Mouse (Mus musculus): ENCODE measurements around the gene Fibin. TPM values are rescaled to one million over a fixed set of nuclear protein-coding genes. Genes with fewer than 3 reads are reported as not detected.

Fibin gene
- polyA plus RNA-seq, 1 experiment: not detected

GRCm38 (mm10) chr2:110319266-110319665 is 43.7 kb downstream of the Fibin start:
- TF ChIP-seq EP300 (IDR thresholded peaks at IDR 0.05; ENCODE audit: insufficient read depth, low read depth, low read length) (no peak), POLR2A (IDR thresholded peaks at IDR 0.05; ENCODE audit: insufficient read depth, low read length) (no peak), CTCF (IDR thresholded peaks at IDR 0.05; ENCODE audit: low read depth, low read length) (no peak)
- no peaks in the 10 kb centered on the region for H3K4me1 ChIP-seq (ENCODE audit: control insufficient read depth, insufficient read depth, low read length)
- no peak overlapping the region for H3K4me3 ChIP-seq (ENCODE audit: low read depth, low read length)
- no peak overlapping the region for H3K9ac ChIP-seq (ENCODE audit: low read depth, poor library complexity, severe bottlenecking)
- no peaks in the 10 kb centered on the region for H3K27me3 ChIP-seq (ENCODE audit: control insufficient read depth, insufficient read depth, low read length, poor library complexity, severe bottlenecking)
- H3K27ac ChIP-seq (ENCODE audit: insufficient read depth, low read length): no peak overlapping the region
- no peaks in the 10 kb centered on the region for H3K36me3 ChIP-seq (ENCODE audit: control insufficient read depth, insufficient read depth, low read length, poor library complexity, severe bottlenecking)
- H3K9me3 ChIP-seq (replicated peaks; ENCODE audit: control insufficient read depth, insufficient read depth, low read length, poor library complexity, severe bottlenecking): no peaks in the 10 kb centered on the region

DNA sequence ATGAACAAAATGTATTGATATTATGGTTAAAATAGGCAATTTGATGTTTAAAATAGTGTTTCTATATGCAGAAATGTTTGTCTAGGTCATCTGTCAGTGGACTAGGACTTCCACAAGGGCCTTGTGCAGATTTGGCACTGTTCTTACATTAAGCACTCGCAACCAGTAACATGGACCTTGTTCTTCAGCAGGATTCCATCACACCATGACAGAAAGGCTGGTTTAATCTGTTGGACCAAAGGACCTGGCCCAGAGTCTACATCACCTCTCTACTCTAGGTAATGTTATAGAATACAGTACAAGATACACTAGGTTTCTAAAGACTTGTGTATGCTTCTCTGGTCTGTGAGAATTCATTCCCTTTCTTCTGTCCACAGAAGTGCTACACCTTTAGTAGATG is 44.3 kb downstream of the Fibin start:
- no peaks in the 10 kb centered on the region for H3K36me3 ChIP-seq (ENCODE audit: control insufficient read depth, insufficient read depth, low read length, poor library complexity, severe bottlenecking)
- H3K9ac ChIP-seq (ENCODE audit: low read depth, poor library complexity, severe bottlenecking): no peak overlapping the region
- no peak overlapping the region for H3K4me3 ChIP-seq (ENCODE audit: low read depth, low read length)
- TF ChIP-seq CTCF (IDR thresholded peaks at IDR 0.05; ENCODE audit: low read depth, low read length) (no peak), EP300 (IDR thresholded peaks at IDR 0.05; ENCODE audit: insufficient read depth, low read depth, low read length) (no peak), POLR2A (IDR thresholded peaks at IDR 0.05; ENCODE audit: insufficient read depth, low read length) (no peak)
- H3K27ac ChIP-seq (ENCODE audit: insufficient read depth, low read length): no peak overlapping the region
- no peaks in the 10 kb centered on the region for H3K9me3 ChIP-seq (replicated peaks; ENCODE audit: control insufficient read depth, insufficient read depth, low read length, poor library complexity, severe bottlenecking)
- H3K4me1 ChIP-seq (ENCODE audit: control insufficient read depth, insufficient read depth, low read length): no peaks in the 10 kb centered on the region
- H3K27me3 ChIP-seq (ENCODE audit: control insufficient read depth, insufficient read depth, low read length, poor library complexity, severe bottlenecking): no peaks in the 10 kb centered on the region

- Histone ChIP-seq H3K9me3 (replicated peaks; ENCODE audit: control insufficient read depth, insufficient read depth, low read length, poor library complexity, severe bottlenecking) (no peaks in the 10 kb centered on the region), H3K4me1 (ENCODE audit: control insufficient read depth, insufficient read depth, low read length) (no peaks in the 10 kb centered on the region), H3K4me3 (ENCODE audit: low read depth, low read length) (no peak overlapping the region), H3K36me3 (ENCODE audit: control insufficient read depth, insufficient read depth, low read length, poor library complexity, severe bottlenecking) (no peaks in the 10 kb centered on the region), H3K9ac (ENCODE audit: low read depth, poor library complexity, severe bottlenecking) (no peak overlapping the region), H3K27ac (ENCODE audit: insufficient read depth, low read length) (no peak overlapping the region), H3K27me3 (ENCODE audit: control insufficient read depth, insufficient read depth, low read length, poor library complexity, severe bottlenecking) (no peaks in the 10 kb centered on the region)
- TF ChIP-seq CTCF (IDR thresholded peaks at IDR 0.05; ENCODE audit: low read depth, low read length) (no peak), EP300 (IDR thresholded peaks at IDR 0.05; ENCODE audit: insufficient read depth, low read depth, low read length) (no peak), POLR2A (IDR thresholded peaks at IDR 0.05; ENCODE audit: insufficient read depth, low read length) (no peak)
Observed at GRCm38 (mm10) chr2:110316116-110316883, 46.7 kb downstream of the Fibin start.

DNA sequence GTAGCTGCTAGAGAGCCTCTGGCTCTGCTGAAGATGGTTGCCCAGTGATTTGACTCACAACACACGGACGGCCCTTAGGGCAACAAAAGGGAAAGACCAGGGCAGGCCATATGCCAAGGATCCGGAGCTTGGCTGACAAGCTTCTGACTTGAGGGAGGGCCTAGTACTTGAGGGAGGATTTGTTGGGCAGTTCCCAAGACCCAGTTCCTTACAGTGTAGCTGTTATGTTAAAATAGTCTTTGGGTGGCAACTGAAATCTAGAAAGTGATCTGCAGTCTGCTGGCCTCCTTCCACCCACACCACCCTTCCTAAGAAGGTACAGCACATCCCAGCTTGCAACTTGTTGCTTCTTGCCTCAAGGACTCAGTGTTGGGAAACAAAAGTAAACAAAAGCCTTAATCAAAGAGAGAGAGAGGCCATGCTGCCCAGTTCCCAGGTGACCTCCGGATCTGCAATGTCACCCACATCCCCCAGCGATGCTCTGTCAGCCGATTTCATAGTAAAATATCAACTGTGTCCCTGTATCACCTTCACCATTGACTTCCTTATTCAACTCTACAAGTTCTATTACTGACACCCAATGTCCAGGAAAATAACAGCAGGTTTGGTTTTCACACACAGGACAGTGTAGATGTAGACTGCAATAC is 48.4 kb downstream of the Fibin start, which contains the start of gene Bbox1:
TSS of gene Bbox1 (minus strand) at position 52 of the 647 bp plus-strand sequence.
- no peak for TF ChIP-seq CTCF (IDR thresholded peaks at IDR 0.05; ENCODE audit: low read depth, low read length)
- TF ChIP-seq EP300 (IDR thresholded peaks at IDR 0.05; ENCODE audit: insufficient read depth, low read depth, low read length): no peak
- no peak for TF ChIP-seq POLR2A (IDR thresholded peaks at IDR 0.05; ENCODE audit: insufficient read depth, low read length)
- no peaks in the 10 kb centered on the region for H3K9me3 ChIP-seq (replicated peaks; ENCODE audit: control insufficient read depth, insufficient read depth, low read length, poor library complexity, severe bottlenecking)
- H3K36me3 ChIP-seq (ENCODE audit: control insufficient read depth, insufficient read depth, low read length, poor library complexity, severe bottlenecking): no peaks in the 10 kb centered on the region
- H3K27ac ChIP-seq (ENCODE audit: insufficient read depth, low read length): no peak within 1 kb of the TSS
- no peak within 1 kb of the TSS for H3K9ac ChIP-seq (ENCODE audit: low read depth, poor library complexity, severe bottlenecking)
- no peak within 1 kb of the TSS for H3K4me3 ChIP-seq (ENCODE audit: low read depth, low read length)
- H3K27me3 ChIP-seq (ENCODE audit: control insufficient read depth, insufficient read depth, low read length, poor library complexity, severe bottlenecking): no peaks in the 10 kb centered on the region
- no peaks in the 10 kb centered on the region for H3K4me1 ChIP-seq (ENCODE audit: control insufficient read depth, insufficient read depth, low read length)

DNA sequence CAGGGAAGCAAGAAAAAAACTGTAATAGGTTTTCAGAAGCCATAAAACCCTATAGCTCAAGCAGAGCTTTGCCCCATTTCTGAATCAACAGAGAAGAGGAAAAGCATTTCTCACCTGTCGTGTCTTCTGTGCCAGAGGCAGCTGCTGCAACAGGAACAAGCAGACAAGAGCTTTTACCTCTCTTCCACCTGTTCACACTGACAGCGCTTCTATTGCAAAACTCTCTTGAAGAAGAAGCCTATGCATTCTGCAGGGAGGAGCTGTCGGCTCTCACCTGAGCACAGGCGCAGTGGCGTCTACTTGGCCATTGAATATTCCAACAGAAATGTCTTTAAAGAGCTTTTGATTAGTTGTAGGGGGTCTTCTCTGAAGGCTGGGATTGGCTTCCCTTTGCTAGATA is 48.9 kb downstream of the Fibin start:
- Histone ChIP-seq H3K9ac (ENCODE audit: low read depth, poor library complexity, severe bottlenecking) (no peak overlapping the region), H3K36me3 (ENCODE audit: control insufficient read depth, insufficient read depth, low read length, poor library complexity, severe bottlenecking) (no peaks in the 10 kb centered on the region), H3K4me1 (ENCODE audit: control insufficient read depth, insufficient read depth, low read length) (no peaks in the 10 kb centered on the region), H3K9me3 (replicated peaks; ENCODE audit: control insufficient read depth, insufficient read depth, low read length, poor library complexity, severe bottlenecking) (no peaks in the 10 kb centered on the region), H3K27me3 (ENCODE audit: control insufficient read depth, insufficient read depth, low read length, poor library complexity, severe bottlenecking) (no peaks in the 10 kb centered on the region), H3K27ac (ENCODE audit: insufficient read depth, low read length) (no peak overlapping the region), H3K4me3 (ENCODE audit: low read depth, low read length) (no peak overlapping the region)
- no peak for TF ChIP-seq CTCF (IDR thresholded peaks at IDR 0.05; ENCODE audit: low read depth, low read length)
- no peak for TF ChIP-seq EP300 (IDR thresholded peaks at IDR 0.05; ENCODE audit: insufficient read depth, low read depth, low read length)
- no peak for TF ChIP-seq POLR2A (IDR thresholded peaks at IDR 0.05; ENCODE audit: insufficient read depth, low read length)

DNA sequence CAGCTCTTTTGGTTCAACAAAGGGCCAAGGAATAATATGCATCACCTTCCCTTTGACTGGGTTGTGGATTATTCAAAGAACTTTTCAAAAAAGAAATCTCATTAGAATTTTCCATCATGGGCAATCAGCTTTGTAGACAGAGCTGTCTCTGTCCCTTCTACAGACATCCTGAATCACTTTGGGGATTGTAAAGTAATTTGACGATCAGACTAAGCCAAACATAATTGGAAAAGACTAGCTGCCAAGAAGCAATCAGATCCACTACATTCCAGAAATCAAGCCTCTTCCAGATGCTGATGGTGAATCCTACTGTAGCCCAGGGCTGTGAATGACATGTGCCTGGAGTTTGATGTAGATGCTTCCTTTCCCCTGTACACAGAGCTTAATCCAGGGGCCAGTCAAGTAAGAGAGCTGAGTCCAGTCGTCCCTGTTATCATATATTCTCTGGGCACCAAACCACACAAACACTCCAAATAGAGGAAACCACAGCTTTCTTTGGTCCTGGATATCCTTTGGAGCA is 49.6 kb downstream of the Fibin start:
- H3K4me1 ChIP-seq (ENCODE audit: control insufficient read depth, insufficient read depth, low read length): no peaks in the 10 kb centered on the region
- no peaks in the 10 kb centered on the region for H3K36me3 ChIP-seq (ENCODE audit: control insufficient read depth, insufficient read depth, low read length, poor library complexity, severe bottlenecking)
- H3K4me3 ChIP-seq (ENCODE audit: low read depth, low read length): no peak overlapping the region
- no peak for TF ChIP-seq CTCF (IDR thresholded peaks at IDR 0.05; ENCODE audit: low read depth, low read length)
- no peak for TF ChIP-seq EP300 (IDR thresholded peaks at IDR 0.05; ENCODE audit: insufficient read depth, low read depth, low read length)
- TF ChIP-seq POLR2A (IDR thresholded peaks at IDR 0.05; ENCODE audit: insufficient read depth, low read length): no peak
- no peak overlapping the region for H3K27ac ChIP-seq (ENCODE audit: insufficient read depth, low read length)
- no peak overlapping the region for H3K9ac ChIP-seq (ENCODE audit: low read depth, poor library complexity, severe bottlenecking)
- H3K9me3 ChIP-seq (replicated peaks; ENCODE audit: control insufficient read depth, insufficient read depth, low read length, poor library complexity, severe bottlenecking): no peaks in the 10 kb centered on the region
- H3K27me3 ChIP-seq (ENCODE audit: control insufficient read depth, insufficient read depth, low read length, poor library complexity, severe bottlenecking): no peaks in the 10 kb centered on the region

Other genes with a start within 250 kb of the Fibin start
- gene Bbox1, start 48.6 kb downstream of the Fibin start, polyA plus RNA-seq (2011; ENCODE audit: insufficient read depth, insufficient read length, low read depth, missing spikeins): not detected in 2 replicates
- gene Slc5a12, start 234.1 kb upstream of the Fibin start, polyA plus RNA-seq (2011; ENCODE audit: insufficient read depth, insufficient read length, low read depth, missing spikeins): not detected in 2 replicates